Mouse (Mus musculus): ENCODE measurements around the gene Arhgap6.

- TF ChIP-seq GATA1 (IDR thresholded peaks at IDR 0.05; ENCODE audit: borderline replicate concordance, low read length) (no peak), FLI1 (IDR thresholded peaks at IDR 0.05; ENCODE audit: low read length) (no peak)
Measured at GRCm38 (mm10) chrX:169065298-169065697, 270.4 kb downstream of the Arhgap6 start.
